Mouse (Mus musculus): ENCODE data around the gene Mmp9.

- TF ChIP-seq POLR2A (IDR thresholded peaks at IDR 0.05; ENCODE audit: borderline replicate concordance, insufficient read depth, low read length): no peak
- no peak for TF ChIP-seq CTCF (IDR thresholded peaks at IDR 0.05; ENCODE audit: borderline replicate concordance, insufficient read depth, low read depth, low read length)
Measured at GRCm38 (mm10) chr2:164991111-164991510, 50.5 kb downstream of the Mmp9 start.

Measured in cerebellum, adult 2 months (tissue).